Mouse (Mus musculus) macrophage (primary cell): ENCODE measurements around the gene Slc9a1. TPM values are rescaled to one million over a fixed set of nuclear protein-coding genes. Genes with fewer than 3 reads are reported as not detected.

Experiments
- H3K27ac ChIP-seq: fragments of 350-480 bp; formaldehyde crosslinking; 2 replicates; pipeline ENCODE4 v1.9.0; 2021
- H3K36me3 ChIP-seq: fragments of 350-480 bp; formaldehyde crosslinking; 2 replicates; pipeline ENCODE4 v1.9.0; 2021; ENCODE audit errors: inconsistent target
- H3K4me3 ChIP-seq: fragments of 350-480 bp; formaldehyde crosslinking; 2 replicates; pipeline ENCODE4 v1.9.0; 2021; ENCODE audit errors: inconsistent target
- H3K79me2 ChIP-seq: fragments of 350-480 bp; formaldehyde crosslinking; 2 replicates; pipeline ENCODE4 v1.9.0; 2021; ENCODE audit errors: inconsistent target
- WGBS: methylation state at CpG from one replicate; pipeline ENCODE4 v1.1.7; 2026; ENCODE audit warnings: inconsistent platforms; ENCODE audit not compliant: missing documents; 5-methylcytosine and 5-hydroxymethylcytosine counted together
- polyA plus RNA-seq: library from polyadenylated mRNA; stranded (reverse); fragments of 250-400 nt; gene quantifications from 3 replicates; pipeline ENCODE4 v1.2.4, GENCODE M21; 2018; ENCODE audit warnings: inconsistent platforms

The Slc9a1 gene
- polyA plus RNA-seq, 1 experiment from 2014 or later, result 23.8 TPM

GRCm38 (mm10) chr4:133449726-133450125 lies 80.2 kb downstream of the Slc9a1 start:
- 29% methylated on average over 13 of the region's 13 CpGs for WGBS
- Histone ChIP-seq H3K27ac (no peak overlapping the region), H3K4me3 (no peak overlapping the region), H3K79me2 (no peaks in the 10 kb centered on the region), H3K36me3 (no peaks in the 10 kb centered on the region)

GRCm38 (mm10) chr4:133451536-133451935 lies 82.0 kb downstream of the Slc9a1 start:
- no peak overlapping the region for H3K4me3 ChIP-seq
- WGBS, result 5% methylated on average over 10 of the region's 10 CpGs
- H3K79me2 ChIP-seq, result no peaks in the 10 kb centered on the region
- no peaks in the 10 kb centered on the region for H3K36me3 ChIP-seq
- no peak overlapping the region for H3K27ac ChIP-seq

- Histone ChIP-seq H3K79me2 (no peaks in the 10 kb centered on the region), H3K27ac (no peak overlapping the region), H3K4me3 (no peak overlapping the region), H3K36me3 (no peaks in the 10 kb centered on the region)
- 61% methylated on average over 3 of the region's 7 CpGs for WGBS
Observed at GRCm38 (mm10) chr4:133452433-133452832, 82.9 kb downstream of the Slc9a1 start.

DNA sequence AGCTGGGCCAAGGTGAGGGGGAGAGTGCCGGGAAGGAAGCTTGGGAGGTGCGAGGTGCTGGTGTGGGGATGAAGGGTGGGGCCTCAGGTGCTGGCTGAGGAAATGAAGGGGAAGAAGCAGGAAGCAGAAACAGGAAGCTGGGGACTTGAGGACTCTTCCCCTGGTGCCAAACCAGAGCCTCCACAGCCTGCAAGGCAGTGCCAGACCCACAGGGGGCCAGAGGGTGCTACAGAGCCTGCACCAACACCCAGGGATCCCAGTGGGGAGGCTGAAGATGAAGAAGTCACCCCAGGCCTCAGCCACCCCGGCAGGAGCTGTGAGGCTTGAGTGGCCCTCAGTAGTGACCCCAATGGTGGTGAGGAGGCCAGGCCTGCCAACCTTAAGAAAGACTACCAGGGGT lies 88.5 kb downstream of the Slc9a1 start:
- no peaks in the 10 kb centered on the region for H3K36me3 ChIP-seq
- 30% methylated on average over 3 of the region's 3 CpGs for WGBS
- no peak overlapping the region for H3K27ac ChIP-seq
- H3K4me3 ChIP-seq, result no peak overlapping the region
- H3K79me2 ChIP-seq, result no peaks in the 10 kb centered on the region

DNA sequence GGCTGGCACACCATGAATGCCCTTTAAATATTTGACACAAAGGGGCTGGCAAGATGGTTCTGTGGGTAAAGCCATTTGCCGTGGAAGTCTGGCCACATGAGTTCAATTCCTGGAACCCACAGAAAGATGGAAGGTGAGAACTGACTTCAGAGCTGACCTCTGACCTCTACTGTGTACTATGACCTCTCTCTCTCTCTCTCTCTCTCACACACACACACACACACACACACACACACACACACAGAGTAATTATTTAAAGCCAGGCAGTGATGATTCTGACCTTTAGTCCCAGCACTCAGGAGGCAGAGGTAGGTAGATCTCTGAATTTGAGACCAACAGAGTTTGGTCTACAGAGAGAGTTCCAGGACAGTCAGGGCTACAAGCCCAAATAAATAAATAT lies 90.5 kb downstream of the Slc9a1 start:
- H3K27ac ChIP-seq, result no peak overlapping the region
- H3K36me3 ChIP-seq, result no peaks in the 10 kb centered on the region
- 100% methylated on average over 1 of the region's 1 CpGs for WGBS
- no peak overlapping the region for H3K4me3 ChIP-seq
- H3K79me2 ChIP-seq, result no peaks in the 10 kb centered on the region

- 91% methylated on average over 5 of the region's 5 CpGs for WGBS
- no peaks in the 10 kb centered on the region for H3K79me2 ChIP-seq
Observed at GRCm38 (mm10) chr4:133460796-133461325, 91.4 kb downstream of the Slc9a1 start.

DNA sequence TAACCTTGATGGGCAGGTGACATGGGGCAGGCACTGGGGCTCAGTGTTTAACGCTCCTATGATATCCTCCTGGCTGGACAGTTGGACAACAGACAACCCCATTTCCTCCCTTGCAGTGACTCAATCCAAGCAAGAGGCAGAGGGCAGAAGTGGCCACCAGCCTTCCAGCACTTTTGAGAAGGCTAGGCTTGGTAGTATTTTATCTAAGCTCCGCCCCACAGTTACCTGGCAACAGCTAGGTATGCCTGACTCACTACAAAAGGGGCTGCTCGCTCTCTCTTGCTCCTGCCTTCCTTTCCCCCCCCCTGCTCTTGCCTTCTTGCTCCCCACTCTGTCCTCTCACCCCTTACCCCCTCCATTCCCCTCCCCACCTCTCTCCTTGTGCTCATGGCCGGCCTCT lies 91.9 kb downstream of the Slc9a1 start:
- no peak overlapping the region for H3K4me3 ChIP-seq
- H3K79me2 ChIP-seq, result no peaks in the 10 kb centered on the region
- H3K36me3 ChIP-seq, result no peaks in the 10 kb centered on the region
- no peak overlapping the region for H3K27ac ChIP-seq
- 93% methylated on average over 3 of the region's 4 CpGs for WGBS

More at GRCm38 (mm10) chr4:133460796-133461325, 91.4 kb downstream of the Slc9a1 start:
- H3K27ac ChIP-seq, result no peak overlapping the region
- H3K4me3 ChIP-seq, result no peak overlapping the region
- H3K36me3 ChIP-seq, result no peaks in the 10 kb centered on the region

- no peak overlapping the region for H3K4me3 ChIP-seq
- 37% methylated on average over 6 of the region's 6 CpGs for WGBS
- no peaks in the 10 kb centered on the region for H3K36me3 ChIP-seq
- no peaks in the 10 kb centered on the region for H3K79me2 ChIP-seq
- no peak overlapping the region for H3K27ac ChIP-seq
Observed at GRCm38 (mm10) chr4:133463184-133463583, 93.7 kb downstream of the Slc9a1 start.

DNA sequence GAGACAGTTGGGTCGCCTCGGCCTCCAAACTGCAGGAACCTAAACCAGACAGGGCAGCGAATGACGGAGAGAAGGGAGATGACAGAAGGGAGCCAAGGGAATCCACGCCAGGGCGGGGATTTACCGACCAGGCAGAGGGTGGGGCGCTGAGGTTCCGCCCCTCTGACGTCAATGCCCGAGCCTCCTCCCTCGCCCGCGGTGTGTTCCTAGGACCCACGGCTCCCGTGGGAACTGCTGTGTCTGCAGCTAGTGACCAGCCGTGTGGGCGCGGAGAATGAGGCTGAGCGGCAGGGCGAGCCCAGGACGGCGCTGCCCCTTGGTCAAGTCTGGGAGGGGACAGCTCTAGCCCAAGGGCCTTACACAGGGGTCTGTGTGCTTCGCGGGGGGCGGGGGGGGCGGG lies 98.6 kb downstream of the Slc9a1 start:
- Histone ChIP-seq H3K27ac (no peak overlapping the region), H3K36me3 (no peaks in the 10 kb centered on the region), H3K4me3 (no peak overlapping the region), H3K79me2 (no peaks in the 10 kb centered on the region)
- WGBS, result 2% methylated on average over 26 of the region's 27 CpGs

DNA sequence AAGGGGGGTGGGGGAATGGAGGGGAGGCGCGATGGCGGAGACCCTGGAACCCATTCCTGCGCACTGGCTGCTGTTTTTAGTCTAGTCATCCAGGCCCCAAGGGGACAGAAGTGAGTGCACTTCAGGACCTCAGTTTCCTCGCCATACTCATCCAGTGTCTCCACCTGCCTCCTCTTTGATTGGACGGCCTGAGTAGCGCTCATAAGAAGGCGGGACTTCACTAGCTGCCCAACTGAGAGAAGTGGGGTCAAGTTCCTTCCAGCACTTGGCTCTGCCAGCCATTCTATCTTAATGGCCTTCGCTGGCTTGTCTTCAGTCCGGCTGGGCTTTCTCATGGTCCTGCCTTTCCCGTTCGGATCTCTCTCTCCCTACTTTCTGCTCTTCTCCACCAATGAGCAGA lies 99.6 kb downstream of the Slc9a1 start:
- 43% methylated on average over 12 of the region's 12 CpGs for WGBS
- H3K27ac ChIP-seq, result no peak overlapping the region
- no peak overlapping the region for H3K4me3 ChIP-seq
- H3K36me3 ChIP-seq, result no peaks in the 10 kb centered on the region
- H3K79me2 ChIP-seq, result no peaks in the 10 kb centered on the region

- H3K79me2 ChIP-seq, result no peaks in the 10 kb centered on the region
- no peaks in the 10 kb centered on the region for H3K36me3 ChIP-seq
- H3K4me3 ChIP-seq, result no peak overlapping the region
- H3K27ac ChIP-seq, result no peak overlapping the region
- 84% methylated on average over 7 of the region's 7 CpGs for WGBS
Observed at GRCm38 (mm10) chr4:133471135-133471821, 101.8 kb downstream of the Slc9a1 start.

Other genes starting within 250 kb of the Slc9a1 start
- gene Wasf2, start 239.2 kb upstream of the Slc9a1 start, polyA plus RNA-seq, result 68.1 to 117 TPM (median 91.5 TPM) in 3 replicates
- not detected in 3 replicates for gene Cd164l2, start 157.6 kb upstream of the Slc9a1 start, polyA plus RNA-seq
- not detected in 3 replicates for gene Gpr3, start 157.2 kb upstream of the Slc9a1 start, polyA plus RNA-seq
- gene Map3k6, start 128.9 kb upstream of the Slc9a1 start, polyA plus RNA-seq, result 0.98 to 3.1 TPM (median 1.5 TPM) in 3 replicates
- not detected in 3 replicates for gene Sytl1, start 106.6 kb upstream of the Slc9a1 start, polyA plus RNA-seq
- gene Tmem222, start 91.9 kb upstream of the Slc9a1 start, polyA plus RNA-seq, result 20.5 to 42.6 TPM (median 42.2 TPM) in 3 replicates
- 19.3 to 24.9 TPM (median 22.8 TPM) in 3 replicates for gene Wdtc1, start 16.2 kb upstream of the Slc9a1 start, polyA plus RNA-seq
- gene Tent5b, start 110.4 kb downstream of the Slc9a1 start, polyA plus RNA-seq, result not detected in 3 replicates
- 0.37 to 0.80 TPM (median 0.68 TPM) in 3 replicates for gene Trnp1, start 128.8 kb downstream of the Slc9a1 start, polyA plus RNA-seq
- gene Kdf1, start 149.3 kb downstream of the Slc9a1 start, polyA plus RNA-seq, result not detected in 3 replicates
- 75.7 to 166 TPM (median 133 TPM) in 3 replicates for gene Nudc, start 176.3 kb downstream of the Slc9a1 start, polyA plus RNA-seq
- 0.21 to 0.88 TPM in 2 of 3 replicates, not detected in the other for gene Nr0b2, start 183.7 kb downstream of the Slc9a1 start, polyA plus RNA-seq
- gene Gpatch3, start 205.0 kb downstream of the Slc9a1 start, polyA plus RNA-seq, result 13.9 to 16.6 TPM (median 14.8 TPM) in 3 replicates
- 5.4 to 14.2 TPM (median 12.1 TPM) in 3 replicates for gene Gpn2, start 214.7 kb downstream of the Slc9a1 start, polyA plus RNA-seq
- gene Sfn, start 232.5 kb downstream of the Slc9a1 start, polyA plus RNA-seq, result 2.4 to 3.6 TPM (median 3.0 TPM) in 3 replicates